Comparison of ENCODE assay signal across 8 mouse cellular contexts in the genomic region with DNA sequence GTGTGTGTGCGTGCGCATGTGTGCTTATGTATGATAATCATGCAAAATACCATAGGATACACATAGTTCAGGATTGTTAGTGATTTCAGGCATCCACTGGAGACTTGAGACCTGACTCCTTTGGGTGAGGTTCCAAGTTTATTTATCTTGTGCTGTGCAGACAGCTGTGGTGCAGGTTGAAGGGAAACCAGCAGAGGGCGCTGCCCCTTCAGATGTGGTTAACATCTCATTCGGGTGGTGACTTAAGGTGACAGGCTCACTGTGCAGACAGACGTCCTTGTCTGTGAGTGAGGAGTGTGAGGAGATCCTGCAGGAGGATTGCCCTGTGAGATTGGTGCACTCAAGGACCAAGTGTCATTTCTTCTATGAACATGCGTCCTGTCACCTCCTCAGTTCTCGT.
DNase-seq lines count a peak whose midpoint lies in the region; ATAC-seq and TF ChIP-seq lines count a peak whose summit lies in the region.
"Not testable (repeated sequence)": the region's sequence is repeated elsewhere in the genome, so short reads cannot be mapped to it uniquely, and the experiment has no call there.

No protein-coding gene starts in this region.

- WGBS in bone marrow, adult 2 months, result 62% methylated on average over 7 of the region's 7 CpGs
- WGBS in forebrain, embryonic 11.5 days, result 60% methylated on average over 7 of the region's 7 CpGs
- 57% methylated on average over 7 of the region's 7 CpGs for WGBS in lung, embryonic 14.5 days

- not testable (repeated sequence) for H3K9me3 ChIP-seq in ES-E14 (ENCODE audit: control insufficient read depth, insufficient read depth, low read depth, low read length); forebrain, embryonic 11.5 days (ENCODE audit: control insufficient read depth, low read length); lung, embryonic 14.5 days (ENCODE audit: low read depth, low read length)

- not testable (repeated sequence) for TF ChIP-seq POLR2A in bone marrow, adult 2 months (IDR thresholded peaks at IDR 0.05; ENCODE audit: borderline replicate concordance, control insufficient read depth, low read depth, low read length)

- TF ChIP-seq CTCF in bone marrow, adult 2 months (IDR thresholded peaks at IDR 0.05; ENCODE audit: control insufficient read depth, insufficient read depth, low read length), result peak; percentile 49
- TF ChIP-seq CTCF in lung, embryonic 14.5 days (IDR thresholded peaks at IDR 0.05; ENCODE audit: low read depth), result peak; percentile 28; the same call in 1 of the 2 replicates

- not testable (repeated sequence) for H3K27me3 ChIP-seq in forebrain, embryonic 11.5 days (ENCODE audit: control insufficient read depth, insufficient read depth, low read length); lung, embryonic 14.5 days (ENCODE audit: insufficient read depth, low read length)

- DNase-seq in CD4-positive helper T cell, adult 2 months (ENCODE audit: low read depth, low spot score), result peak; percentile 61
- DNase-seq in ES-E14 (ENCODE audit: low read depth, low spot score), result peak; percentile 44
- peak; percentile 48 for DNase-seq in forebrain, embryonic 11.5 days (ENCODE audit: low spot score)
- peak; percentile 5 for DNase-seq in kidney, postnatal 10 days
- DNase-seq in lung, embryonic 14.5 days, result peak; percentile 15
- peak; percentile 32 for DNase-seq in retina, embryonic 14.5 days (ENCODE audit: low spot score)
- peak; percentile 69 to 73 for DNase-seq in thymus, postnatal 10 days (ENCODE audit: low spot score in 2 of 2)

- in situ Hi-C loops in ES-E14 (cut with MboI; ENCODE audit: low sequenced_read_pairs in 2 of 2, unreplicated experiment in 2 of 2), result not testable (repeated sequence)

- H3K4me2 ChIP-seq in forebrain, embryonic 11.5 days (ENCODE audit: low read depth, low read length, severe bottlenecking); lung, embryonic 14.5 days: not testable (repeated sequence)

- H3K4me3 ChIP-seq in ES-E14 (ENCODE audit: insufficient read depth in 1 of 2, low read depth in 1 of 2, low read length in 2 of 2, poor library complexity in 1 of 2, severe bottlenecking in 1 of 2); bone marrow, adult 2 months (replicated peaks; ENCODE audit: control insufficient read depth, low read depth, low read length); forebrain, embryonic 11.5 days (ENCODE audit: low read depth, low read length); lung, embryonic 14.5 days (ENCODE audit: low read depth, low read length): not testable (repeated sequence)

- H3K9ac ChIP-seq in ES-E14 (ENCODE audit: insufficient read depth, low read depth, low read length, poor library complexity, severe bottlenecking); forebrain, embryonic 11.5 days (ENCODE audit: low read length); lung, embryonic 14.5 days: not testable (repeated sequence)

- not testable (repeated sequence) for H3K27ac ChIP-seq in ES-E14 (ENCODE audit: insufficient read depth, low read depth, low read length, poor library complexity, severe bottlenecking); bone marrow, adult 2 months (ENCODE audit: control insufficient read depth, insufficient read depth, low read depth, low read length, poor library complexity); forebrain, embryonic 11.5 days (ENCODE audit: low read depth, low read length); lung, embryonic 14.5 days (ENCODE audit: low read depth)

- not testable (repeated sequence) for H3K4me1 ChIP-seq in ES-E14 (ENCODE audit: control insufficient read depth in 2 of 2, insufficient read depth in 2 of 2, low read length in 2 of 2, poor library complexity in 1 of 2); bone marrow, adult 2 months (ENCODE audit: control insufficient read depth, insufficient read depth, low read length); forebrain, embryonic 11.5 days (replicated peaks; ENCODE audit: control insufficient read depth, insufficient read depth, low read length); lung, embryonic 14.5 days (ENCODE audit: insufficient read depth)

- H3K36me3 ChIP-seq in ES-E14 (ENCODE audit: control insufficient read depth, insufficient read depth, low read length, poor library complexity, severe bottlenecking); forebrain, embryonic 11.5 days (ENCODE audit: control insufficient read depth, insufficient read depth, low read length); lung, embryonic 14.5 days (ENCODE audit: insufficient read depth): not testable (repeated sequence)

- not testable (repeated sequence) for ATAC-seq in forebrain, embryonic 11.5 days (replicated peaks; ENCODE audit: low FRiP score); lung, embryonic 14.5 days (ENCODE audit: insufficient read depth)

Comparison
In these comparisons a context has a peak if more than half of its experiments do, and no peak if none do; other contexts are left out.
1. DNase-seq: peak in every context shown above with its lines; median percentile 71 in thymus, postnatal 10 days; 61 in CD4-positive helper T cell, adult 2 months; 48 in forebrain, embryonic 11.5 days; 44 in ES-E14; 32 in retina, embryonic 14.5 days; 15 in lung, embryonic 14.5 days; 5 in kidney, postnatal 10 days.